Mouse (Mus musculus) ovary, postnatal 36 days (tissue): ENCODE results near the gene Gtf2ird2.

Experiments
- DNase-seq: peaks from one replicate; pipeline ENCODE4 v3.0.0; 2022; ENCODE audit warnings: low spot score, mixed read lengths

Gene Gtf2ird2

GRCm38 (mm10) chr5:134183880-134184808 is at the start of gene Gtf2ird2:
Gene Gtf2ird2, plus strand, starts transcription at chr5:134184019.
- peak; percentile 98 for DNase-seq

GRCm38 (mm10) chr5:134136022-134136421 is 47.8 kb upstream of the Gtf2ird2 start:
- DNase-seq, result no peak

DNA sequence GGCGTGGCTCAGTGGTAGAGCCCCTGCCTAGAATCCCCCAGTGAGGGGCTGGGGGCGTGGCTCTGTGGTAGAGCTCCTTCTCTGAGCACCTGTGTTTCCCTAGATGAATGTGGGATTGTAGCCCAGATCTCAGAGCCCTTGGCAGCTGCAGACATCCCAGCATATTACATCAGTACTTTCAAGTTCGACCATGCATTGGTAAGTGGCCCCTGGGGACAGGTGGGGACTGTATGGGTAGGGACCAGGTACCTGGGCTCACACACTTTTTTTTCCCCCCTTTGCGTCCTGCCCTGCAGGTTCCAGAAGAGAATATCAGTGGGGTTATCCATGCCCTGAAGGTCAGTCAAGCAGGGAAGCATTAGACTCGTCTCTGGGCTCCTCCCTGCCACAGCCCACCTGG is 45.9 kb upstream of the Gtf2ird2 start:
- no peak for DNase-seq

GRCm38 (mm10) chr5:134139429-134139828 is 44.4 kb upstream of the Gtf2ird2 start:
- DNase-seq, result peak; percentile 36

DNA sequence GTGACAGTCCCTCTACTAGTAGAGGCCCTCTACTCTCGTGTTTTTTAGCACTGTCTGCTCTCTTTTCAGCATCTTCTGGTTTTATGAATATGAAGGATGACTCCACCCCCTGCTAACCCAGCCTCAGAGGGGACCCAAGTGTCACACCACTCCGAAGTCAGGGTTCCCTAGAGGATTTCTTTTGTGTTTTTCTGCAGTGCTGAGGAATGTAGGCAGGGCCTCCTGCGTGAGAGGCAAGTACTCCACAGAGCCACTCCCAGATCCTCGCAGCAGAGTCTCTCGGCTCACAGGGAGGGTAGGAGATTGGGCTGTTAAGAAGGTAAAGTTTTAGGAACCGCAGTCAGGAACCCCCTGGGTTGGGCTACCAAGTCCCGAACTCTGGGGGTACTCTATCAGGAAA is 42.6 kb upstream of the Gtf2ird2 start:
- no peak for DNase-seq

DNA sequence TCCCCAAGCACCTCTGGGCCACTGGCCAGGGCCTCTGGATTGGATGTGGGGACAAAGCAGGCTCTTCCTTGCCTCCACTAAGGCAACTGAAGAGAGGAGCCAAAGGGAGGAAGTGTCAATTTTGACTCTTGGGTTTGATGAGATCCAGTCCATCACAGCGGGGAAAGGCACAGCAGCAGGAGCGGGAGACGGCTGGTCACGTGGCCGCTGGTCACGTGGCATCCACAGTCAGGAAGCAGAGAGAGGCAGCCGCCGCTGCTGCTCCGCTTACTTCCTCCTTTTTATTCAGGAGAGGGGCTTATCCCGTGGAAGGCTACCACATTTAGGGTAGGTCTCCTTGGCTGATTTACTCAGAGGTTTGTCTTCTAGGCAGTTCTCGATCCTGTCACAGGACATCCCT is 41.4 kb upstream of the Gtf2ird2 start:
- DNase-seq, result no peak

- DNase-seq, result no peak
Measured at GRCm38 (mm10) chr5:134144986-134145385, 38.8 kb upstream of the Gtf2ird2 start.

- no peak for DNase-seq
Measured at GRCm38 (mm10) chr5:134147194-134147753, 36.5 kb upstream of the Gtf2ird2 start.

- no peak for DNase-seq
Measured at GRCm38 (mm10) chr5:134148153-134148552, 35.7 kb upstream of the Gtf2ird2 start.

DNA sequence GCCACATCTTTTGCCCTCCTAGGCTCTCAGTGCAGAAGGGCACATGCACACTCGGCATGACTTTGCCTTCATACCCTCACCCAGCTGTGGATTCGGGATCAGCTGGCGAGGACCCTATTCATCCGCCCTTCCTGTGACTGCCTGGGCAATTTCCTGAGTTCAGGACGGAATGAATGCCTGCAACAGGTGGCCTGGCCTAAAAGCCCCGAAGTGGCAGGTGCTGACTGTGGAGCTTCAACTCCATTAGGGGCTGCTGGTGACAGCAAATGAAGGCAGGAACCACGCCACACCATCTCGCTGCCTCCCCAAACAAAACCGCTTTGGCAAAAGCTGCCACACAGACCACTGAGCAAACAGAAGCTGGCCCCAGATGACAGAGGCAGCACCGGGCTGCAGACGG is 31.9 kb upstream of the Gtf2ird2 start:
- DNase-seq, result no peak

GRCm38 (mm10) chr5:134155916-134156466 is 27.8 kb upstream of the Gtf2ird2 start:
- DNase-seq, result no peak

GRCm38 (mm10) chr5:134164688-134165087 is 19.1 kb upstream of the Gtf2ird2 start:
- peak; percentile 66 for DNase-seq

DNA sequence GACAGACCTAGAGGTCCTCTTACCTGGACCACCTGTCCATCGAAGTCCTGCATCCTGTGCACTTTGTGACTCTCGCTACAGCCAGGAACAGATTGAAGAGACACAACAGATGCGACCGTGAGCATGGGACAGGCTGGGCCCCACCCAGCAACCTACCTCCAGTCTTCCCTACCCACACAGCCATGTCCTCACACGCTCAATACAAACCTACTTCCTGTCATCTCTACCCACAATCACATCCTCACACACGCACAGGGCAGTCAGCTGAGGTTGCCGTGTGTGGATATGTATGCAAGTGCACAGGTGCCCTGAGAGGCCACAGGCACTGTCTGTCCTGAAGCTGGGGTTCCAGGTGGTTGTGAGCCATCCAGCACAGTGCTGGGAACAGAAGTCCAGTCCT is 17.2 kb upstream of the Gtf2ird2 start:
- DNase-seq, result no peak

GRCm38 (mm10) chr5:134168033-134168432 is 15.8 kb upstream of the Gtf2ird2 start:
- no peak for DNase-seq

DNA sequence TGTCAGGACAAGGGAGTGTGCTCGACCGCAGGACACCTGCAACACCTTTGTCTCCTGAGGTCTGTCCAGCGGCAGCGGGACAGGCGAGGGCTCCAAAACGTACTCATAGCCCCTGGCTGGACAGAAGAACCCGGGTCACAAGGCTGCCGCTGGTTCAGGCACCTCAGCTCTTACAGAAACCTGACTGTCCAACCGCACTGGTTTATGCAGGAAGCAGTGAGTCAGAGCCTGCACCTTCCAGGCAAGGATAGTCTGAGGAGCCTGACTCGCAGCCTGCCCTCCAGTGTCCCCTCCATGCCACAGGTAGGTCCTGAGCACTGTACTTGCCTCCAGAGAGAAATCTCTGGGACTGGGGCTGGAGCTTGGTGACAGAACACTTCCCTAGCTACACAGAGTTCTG is 14.6 kb upstream of the Gtf2ird2 start:
- no peak for DNase-seq

- no peak for DNase-seq
Measured at GRCm38 (mm10) chr5:134170167-134170566, 13.7 kb upstream of the Gtf2ird2 start.

- no peak for DNase-seq
Measured at GRCm38 (mm10) chr5:134173206-134173605, 10.6 kb upstream of the Gtf2ird2 start.

- DNase-seq, result no peak
Measured at GRCm38 (mm10) chr5:134175696-134176095, 8.1 kb upstream of the Gtf2ird2 start.

- DNase-seq, result peak; percentile 79
Measured at GRCm38 (mm10) chr5:134176169-134176881, 7.5 kb upstream of the Gtf2ird2 start, which contains the start of gene Rcc1l. Gene Rcc1l, minus strand, starts transcription at chr5:134176774.

DNA sequence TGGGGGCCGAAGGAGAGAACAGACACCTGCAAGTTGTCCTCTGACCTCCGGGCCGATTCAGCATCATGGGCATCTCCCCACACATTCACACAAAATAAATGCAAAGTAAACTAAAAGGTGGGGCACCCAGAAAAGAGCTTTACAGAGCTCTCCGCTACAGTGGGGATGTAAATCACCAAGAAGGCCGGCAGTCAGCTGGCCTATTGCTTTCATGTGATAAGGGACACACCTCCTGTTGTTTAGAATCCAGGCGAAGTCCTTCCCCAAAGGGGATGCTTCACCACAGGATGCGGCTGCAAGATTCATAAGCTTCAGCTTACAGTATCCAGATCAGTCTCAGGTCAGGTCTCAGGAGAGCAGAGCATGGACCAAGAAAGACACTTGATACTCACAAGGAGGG is 5.3 kb upstream of the Gtf2ird2 start:
- DNase-seq, result no peak

GRCm38 (mm10) chr5:134179871-134180270 is 3.9 kb upstream of the Gtf2ird2 start:
- DNase-seq, result peak; percentile 67

DNA sequence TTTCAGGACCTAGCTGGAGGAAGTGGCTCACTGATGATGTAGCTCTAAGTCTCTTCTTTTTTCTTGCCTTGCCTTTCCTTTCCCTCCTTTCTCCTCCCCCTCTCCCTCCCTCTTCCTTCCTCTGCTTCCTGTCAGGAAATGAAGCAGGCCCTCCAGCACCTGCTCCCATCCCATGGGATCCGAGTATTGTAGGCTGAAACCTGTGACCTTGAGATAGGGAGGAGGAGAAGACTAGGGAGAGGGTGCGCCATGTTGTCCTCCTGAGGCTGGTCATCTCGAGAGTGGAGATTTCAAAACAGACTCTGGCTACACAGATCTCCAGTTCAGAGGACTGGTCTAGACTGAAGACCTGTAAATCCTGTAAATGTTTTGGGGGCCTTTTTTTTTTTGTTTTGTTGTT is 1.6 kb upstream of the Gtf2ird2 start:
- DNase-seq, result no peak
